9 mouse cellular contexts compared by ENCODE assay signal in the genomic region with DNA sequence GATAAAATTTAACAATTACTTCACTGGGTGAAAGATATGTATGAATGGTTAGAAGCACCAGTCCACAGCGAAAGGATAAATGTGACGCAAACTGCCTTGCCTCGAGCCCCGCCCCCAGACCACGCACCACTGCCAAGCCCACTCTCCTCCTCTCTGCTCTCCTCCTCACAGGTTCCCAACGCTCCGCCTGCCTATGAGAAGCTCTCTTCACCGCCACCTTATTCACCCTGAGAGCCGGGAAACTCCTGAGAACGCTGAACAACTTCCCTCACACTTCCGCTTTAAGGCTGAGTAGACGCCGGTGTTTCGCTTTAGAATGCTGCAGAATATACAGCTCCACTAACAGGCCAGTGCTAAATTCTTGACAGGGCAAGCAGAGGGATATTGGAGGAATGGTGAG. TPM values are rescaled to one million over a fixed set of nuclear protein-coding genes. Genes with fewer than 3 reads are reported as not detected.
DNase-seq lines count a peak whose midpoint lies in the region; ATAC-seq and TF ChIP-seq lines count a peak whose summit lies in the region.
"Had no signal": no experiment of that assay in that cellular context is flagged by ENCODE, and none has a peak within 500 bp of the region (broad histone marks: within the 10 kb centered on the region; RNA-seq: fewer than 3 reads in every experiment).

No protein-coding gene starts in this region.

- peak; percentile 17 for DNase-seq in adrenal gland, postnatal 14 days
- DNase-seq in adrenal gland, adult 18-20 months (ENCODE audit: low spot score in 2 of 2) = no peak
- DNase-seq in neural tube, embryonic 10.5 days (ENCODE audit: extremely low spot score, low spot score) = no peak
- DNase-seq in stomach, postnatal 0 days (ENCODE audit: low spot score) = peak; percentile 42
- DNase-seq in ovary, postnatal 36 days (ENCODE audit: low spot score) = no peak
- no peak for DNase-seq in cerebellum, adult 8-10 months

- H3K9ac ChIP-seq in neural tube, embryonic 12.5 days = no peak overlapping the region
- H3K9ac ChIP-seq in liver, embryonic 15.5 days = no peak overlapping the region
- H3K9ac ChIP-seq in stomach, postnatal 0 days (ENCODE audit: low read length) = no peak overlapping the region

- TF ChIP-seq EP300 in stomach, postnatal 0 days (optimal IDR thresholded peaks at IDR 0.05) = no peak

- no peaks in the 10 kb centered on the region for H3K27me3 ChIP-seq in neural tube, embryonic 12.5 days (replicated peaks)
- no peaks in the 10 kb centered on the region for H3K27me3 ChIP-seq in liver, embryonic 15.5 days
- H3K27me3 ChIP-seq in stomach, postnatal 0 days (ENCODE audit: control insufficient read depth, insufficient read depth, low read length) = no peaks in the 10 kb centered on the region

- ATAC-seq in neural tube, embryonic 12.5 days (ENCODE audit: low FRiP score, low read depth) = no peak
- no peak for ATAC-seq in liver, embryonic 15.5 days (ENCODE audit: insufficient read depth)
- ATAC-seq in stomach, postnatal 0 days (ENCODE audit: low FRiP score, low TSS enrichment) = no peak

- H3K9me3 ChIP-seq in neural tube, embryonic 12.5 days = no peaks in the 10 kb centered on the region
- no peaks in the 10 kb centered on the region for H3K9me3 ChIP-seq in liver, embryonic 15.5 days (replicated peaks)
- no peaks in the 10 kb centered on the region for H3K9me3 ChIP-seq in stomach, postnatal 0 days (ENCODE audit: control insufficient read depth, low read length)

- H3K27ac ChIP-seq in neural tube, embryonic 12.5 days = no peak overlapping the region
- H3K27ac ChIP-seq in liver, embryonic 15.5 days (replicated peaks) = no peak overlapping the region
- H3K27ac ChIP-seq in stomach, postnatal 0 days (replicated peaks) = no peak overlapping the region

- peak overlapping the region; percentile 21; the same call in 1 of the 2 replicates for H3K4me2 ChIP-seq in neural tube, embryonic 12.5 days (replicated peaks)
- H3K4me2 ChIP-seq in liver, embryonic 15.5 days = peak overlapping the region; percentile 54
- H3K4me2 ChIP-seq in stomach, postnatal 0 days (replicated peaks; ENCODE audit: low read depth) = peak overlapping the region; percentile 52

- no peak overlapping the region for H3K4me3 ChIP-seq in neural tube, embryonic 12.5 days
- peak overlapping the region; percentile 39 for H3K4me3 ChIP-seq in liver, embryonic 15.5 days (replicated peaks)
- peak overlapping the region; percentile 29 for H3K4me3 ChIP-seq in stomach, postnatal 0 days (ENCODE audit: low read depth, low read length)

- no peaks in the 10 kb centered on the region for H3K36me3 ChIP-seq in neural tube, embryonic 12.5 days
- no peaks in the 10 kb centered on the region for H3K36me3 ChIP-seq in liver, embryonic 15.5 days (replicated peaks)
- H3K36me3 ChIP-seq in stomach, postnatal 0 days (ENCODE audit: control insufficient read depth, insufficient read depth, low read length) = no peaks in the 10 kb centered on the region

- H3K4me1 ChIP-seq in neural tube, embryonic 12.5 days = no peaks in the 10 kb centered on the region
- no peaks in the 10 kb centered on the region; the same call in 1 of the 2 replicates for H3K4me1 ChIP-seq in liver, embryonic 15.5 days (replicated peaks)
- no peaks in the 10 kb centered on the region for H3K4me1 ChIP-seq in stomach, postnatal 0 days (replicated peaks; ENCODE audit: control insufficient read depth, insufficient read depth)

- WGBS in neural tube, embryonic 12.5 days = 67% methylated on average over 14 of the region's 14 CpGs
- WGBS in liver, embryonic 15.5 days (ENCODE audit: insufficient replicate concordance) = 37% methylated on average over 14 of the region's 14 CpGs
- WGBS in stomach, postnatal 0 days = 40% methylated on average over 14 of the region's 14 CpGs

- TF ChIP-seq CTCF in stomach, postnatal 0 days (IDR thresholded peaks at IDR 0.05; ENCODE audit: low read depth) = no peak

RNA-seq across cellular contexts. Expression of gene Mlana, which starts 10.4 kb away (rescaled TPM):
- total RNA-seq in adrenal gland, postnatal 14 days (2021) = not detected in 2 replicates
- total RNA-seq in adrenal gland, adult 18-20 months (2021) = not detected
- polyA plus RNA-seq in neural tube, embryonic 12.5 days (2016; fragmentation: Nextera tagmentation; extraction: Ambion mirVana) = not detected in 2 replicates
- polyA plus RNA-seq in liver, embryonic 15.5 days (2015; fragmentation: Nextera tagmentation; extraction: Ambion mirVana) = not detected in 2 replicates
- polyA plus RNA-seq in stomach, postnatal 0 days (2015; fragmentation: Nextera tagmentation; extraction: Ambion mirVana) = not detected in 2 replicates
- polyA plus RNA-seq: C2C12 had no signal

RNA-seq across cellular contexts. Expression of gene Ermp1, which starts 59.8 kb away (rescaled TPM):
- 52.8 and 53.8 TPM in 2 replicates for total RNA-seq in adrenal gland, postnatal 14 days (2021)
- 10 to 100 TPM; 55.5 to 62.7 TPM for total RNA-seq in adrenal gland, adult 18-20 months (2021)
- 14.3 and 15.6 TPM in 2 replicates for polyA plus RNA-seq in neural tube, embryonic 12.5 days (2016; fragmentation: Nextera tagmentation; extraction: Ambion mirVana)
- polyA plus RNA-seq in liver, embryonic 15.5 days (2015; fragmentation: Nextera tagmentation; extraction: Ambion mirVana) = 10.6 and 11.0 TPM in 2 replicates
- 19.9 and 23.0 TPM in 2 replicates for polyA plus RNA-seq in stomach, postnatal 0 days (2015; fragmentation: Nextera tagmentation; extraction: Ambion mirVana)

Comparison
In these comparisons a context has a peak if more than half of its experiments do, and no peak if none do; other contexts are left out.
1. DNase-seq: peak in adrenal gland, postnatal 14 days (single experiment) and stomach, postnatal 0 days (single experiment); none in adrenal gland, adult 18-20 months (0 of 2), neural tube, embryonic 10.5 days (single experiment), ovary, postnatal 36 days (single experiment) and cerebellum, adult 8-10 months (single experiment).
2. Peak in every context shown above with its lines, with median percentiles within 50 percentile points of each other: H3K4me2 ChIP-seq.